Mouse (Mus musculus): ENCODE results near the gene Klhl33. TPM values are rescaled to one million over a fixed set of nuclear protein-coding genes. Genes with fewer than 3 reads are reported as not detected.
A peak's percentile ranks its signal among the peaks of the same experiment; 100 is the strongest.
"Not testable (repeated sequence)": the region's sequence is repeated elsewhere in the genome, so short reads cannot be mapped to it uniquely, and the experiment has no call there.

Gene Klhl33
- polyA plus RNA-seq, 1 experiment from 2014 or later: 0.08 TPM

- WGBS (ENCODE audit: insufficient replicate concordance): 9% methylated on average over 12 of the region's 12 CpGs
- Histone ChIP-seq H3K9me3 (replicated peaks; ENCODE audit: control insufficient read depth, low read length) (no peaks in the 10 kb centered on the region), H3K4me3 (ENCODE audit: low read depth, low read length) (peak overlapping the region; percentile 95), H3K4me1 (ENCODE audit: control insufficient read depth, low read depth, low read length) (peaks cover 23% of the 10 kb centered on the region), H3K27me3 (ENCODE audit: control insufficient read depth, insufficient read depth, low read depth, low read length) (no peaks in the 10 kb centered on the region), H3K4me2 (ENCODE audit: low read depth, low read length) (peak overlapping the region; percentile 88), H3K36me3 (ENCODE audit: control insufficient read depth, insufficient read depth) (peaks cover 27% of the 10 kb centered on the region), H3K9ac (ENCODE audit: low read depth, low read length) (peak overlapping the region; percentile 79), H3K27ac (ENCODE audit: low read length) (peak overlapping the region; percentile 96)
- no peak for ATAC-seq (ENCODE audit: low read depth)
Observed at GRCm38 (mm10) chr14:50931493-50932020, 34.2 kb upstream of the Klhl33 start.

DNA sequence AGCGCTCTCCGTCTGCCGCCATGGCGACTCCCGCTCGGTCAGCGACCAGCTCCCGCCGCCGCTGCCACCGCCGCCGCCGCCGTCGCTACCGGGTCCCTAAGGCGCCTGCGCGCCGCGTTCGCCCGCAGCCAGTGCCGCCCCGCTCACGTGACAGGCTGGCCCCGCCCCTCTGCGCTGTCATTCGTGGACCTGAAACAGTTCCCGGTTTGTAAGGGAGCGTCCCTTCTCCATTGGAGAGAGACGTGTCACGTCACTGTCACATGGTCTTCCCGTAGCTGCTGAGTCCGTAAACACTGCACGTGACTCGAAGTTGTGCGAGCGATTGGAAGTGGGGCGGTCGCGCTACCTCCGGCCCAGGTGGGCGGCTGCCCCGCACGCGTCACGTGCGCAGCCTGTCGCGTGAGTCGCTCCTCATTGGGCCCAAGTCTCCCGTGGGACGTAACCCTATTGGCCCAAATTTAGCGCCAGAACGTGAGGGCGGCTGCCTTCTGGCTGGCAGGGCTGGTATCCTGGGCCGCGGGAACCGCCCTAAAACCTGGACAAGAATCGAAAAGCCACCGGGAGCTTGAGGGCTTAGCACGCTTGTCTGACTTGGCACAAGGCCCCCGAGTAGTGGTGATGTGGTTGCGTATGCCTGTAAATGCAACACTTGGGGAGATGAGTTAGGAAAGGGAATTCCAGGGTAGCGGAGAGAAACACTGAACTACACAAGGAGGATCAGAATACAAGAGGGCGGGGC, 33.6 kb upstream of the Klhl33 start, which contains the start of the genes Pip4p1 and Pnp:
Gene Pip4p1 (minus strand): TSS at position 103 of the 739 bp plus-strand sequence.
Gene Pnp (plus strand): TSS at position 329 of the 739 bp plus-strand sequence.
- under 1% methylated on average over 67 of the region's 68 CpGs for WGBS (ENCODE audit: insufficient replicate concordance)
- H3K4me2 ChIP-seq (ENCODE audit: low read depth, low read length): peak within 1 kb of the TSS; percentile 88

DNA sequence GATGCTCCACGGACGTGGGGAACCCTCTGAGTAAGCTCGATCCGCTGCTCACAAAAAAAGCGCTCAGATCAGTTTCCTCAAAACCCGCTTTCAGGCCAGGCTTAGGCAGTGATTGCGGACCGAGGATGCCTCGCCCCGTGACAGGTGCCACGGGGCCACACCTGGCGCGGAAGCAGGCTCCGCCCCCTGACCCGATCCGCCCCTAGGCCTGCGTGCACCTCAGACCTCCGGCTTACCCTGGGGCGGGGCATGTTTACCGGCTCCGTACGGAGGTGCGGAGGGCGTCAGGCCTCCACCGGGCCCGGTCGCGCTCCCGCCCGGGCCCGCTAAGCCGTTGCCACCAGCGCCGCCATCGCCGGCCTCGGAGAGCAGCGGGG, 33.1 kb upstream of the Klhl33 start:
- Histone ChIP-seq H3K9ac (ENCODE audit: low read depth, low read length) (peak overlapping the region; percentile 97), H3K4me3 (ENCODE audit: low read depth, low read length) (peak overlapping the region; percentile 95), H3K36me3 (ENCODE audit: control insufficient read depth, insufficient read depth) (peaks cover 32% of the 10 kb centered on the region), H3K9me3 (replicated peaks; ENCODE audit: control insufficient read depth, low read length) (no peaks in the 10 kb centered on the region), H3K27me3 (ENCODE audit: control insufficient read depth, insufficient read depth, low read depth, low read length) (no peaks in the 10 kb centered on the region), H3K4me1 (ENCODE audit: control insufficient read depth, low read depth, low read length) (peaks cover 30% of the 10 kb centered on the region), H3K27ac (ENCODE audit: low read length) (peak overlapping the region; percentile 96), H3K4me2 (ENCODE audit: low read depth, low read length) (peak overlapping the region; percentile 85)
- WGBS (ENCODE audit: insufficient replicate concordance): 0% methylated on average over 32 of the region's 38 CpGs
- ATAC-seq (ENCODE audit: low read depth): peak; percentile 61

More for the DNA sequence above, 33.6 kb upstream of the Klhl33 start, which contains the start of the genes Pip4p1 and Pnp:
- Histone ChIP-seq H3K4me1 (ENCODE audit: control insufficient read depth, low read depth, low read length) (peaks cover 25% of the 10 kb centered on the region), H3K27ac (ENCODE audit: low read length) (peak within 1 kb of the TSS; percentile 96), H3K9ac (ENCODE audit: low read depth, low read length) (peak within 1 kb of the TSS; percentile 97), H3K36me3 (ENCODE audit: control insufficient read depth, insufficient read depth) (peaks cover 32% of the 10 kb centered on the region), H3K9me3 (replicated peaks; ENCODE audit: control insufficient read depth, low read length) (no peaks in the 10 kb centered on the region), H3K4me3 (ENCODE audit: low read depth, low read length) (peak within 1 kb of the TSS; percentile 95), H3K27me3 (ENCODE audit: control insufficient read depth, insufficient read depth, low read depth, low read length) (no peaks in the 10 kb centered on the region)
- peak; percentile 97 for ATAC-seq (ENCODE audit: low read depth)

GRCm38 (mm10) chr14:50929951-50930350, 32.6 kb upstream of the Klhl33 start:
- Histone ChIP-seq H3K4me2 (ENCODE audit: low read depth, low read length) (peak overlapping the region; percentile 85), H3K9me3 (replicated peaks; ENCODE audit: control insufficient read depth, low read length) (no peaks in the 10 kb centered on the region), H3K27ac (ENCODE audit: low read length) (peak overlapping the region; percentile 96), H3K4me1 (ENCODE audit: control insufficient read depth, low read depth, low read length) (peaks cover 34% of the 10 kb centered on the region), H3K36me3 (ENCODE audit: control insufficient read depth, insufficient read depth) (peaks cover 32% of the 10 kb centered on the region), H3K4me3 (ENCODE audit: low read depth, low read length) (peak overlapping the region; percentile 95), H3K27me3 (ENCODE audit: control insufficient read depth, insufficient read depth, low read depth, low read length) (no peaks in the 10 kb centered on the region), H3K9ac (ENCODE audit: low read depth, low read length) (peak overlapping the region; percentile 97)
- WGBS (ENCODE audit: insufficient replicate concordance): 9% methylated on average over 10 of the region's 10 CpGs
- no peak for ATAC-seq (ENCODE audit: low read depth)

DNA sequence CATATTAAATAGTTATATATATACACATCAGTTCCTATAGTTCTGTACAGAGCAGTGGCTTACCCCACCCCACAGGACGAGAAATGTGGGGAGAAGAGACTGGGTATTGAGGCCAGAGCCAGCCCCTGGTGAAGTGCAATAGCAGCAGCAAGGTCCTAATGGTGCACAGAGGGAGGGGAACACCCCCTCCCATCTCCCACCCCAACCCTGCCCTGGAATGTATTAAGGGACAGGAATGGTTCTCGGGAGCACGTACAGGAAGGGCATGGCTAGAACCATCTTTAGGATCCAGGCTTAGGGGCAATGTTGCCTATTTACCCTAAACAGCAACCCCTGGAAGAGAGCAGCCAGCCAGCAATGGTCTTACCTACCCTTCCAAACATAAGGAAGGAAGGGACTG, 30.1 kb upstream of the Klhl33 start:
- ATAC-seq (ENCODE audit: low read depth): no peak
- Histone ChIP-seq H3K36me3 (ENCODE audit: control insufficient read depth, insufficient read depth) (peaks cover 32% of the 10 kb centered on the region), H3K9me3 (replicated peaks; ENCODE audit: control insufficient read depth, low read length) (no peaks in the 10 kb centered on the region), H3K9ac (ENCODE audit: low read depth, low read length) (no peak overlapping the region), H3K4me1 (ENCODE audit: control insufficient read depth, low read depth, low read length) (peaks cover 41% of the 10 kb centered on the region), H3K27me3 (ENCODE audit: control insufficient read depth, insufficient read depth, low read depth, low read length) (no peaks in the 10 kb centered on the region), H3K27ac (ENCODE audit: low read length) (no peak overlapping the region), H3K4me3 (ENCODE audit: low read depth, low read length) (no peak overlapping the region), H3K4me2 (ENCODE audit: low read depth, low read length) (no peak overlapping the region)
- WGBS (ENCODE audit: insufficient replicate concordance): 78% methylated on average over 3 of the region's 3 CpGs

DNA sequence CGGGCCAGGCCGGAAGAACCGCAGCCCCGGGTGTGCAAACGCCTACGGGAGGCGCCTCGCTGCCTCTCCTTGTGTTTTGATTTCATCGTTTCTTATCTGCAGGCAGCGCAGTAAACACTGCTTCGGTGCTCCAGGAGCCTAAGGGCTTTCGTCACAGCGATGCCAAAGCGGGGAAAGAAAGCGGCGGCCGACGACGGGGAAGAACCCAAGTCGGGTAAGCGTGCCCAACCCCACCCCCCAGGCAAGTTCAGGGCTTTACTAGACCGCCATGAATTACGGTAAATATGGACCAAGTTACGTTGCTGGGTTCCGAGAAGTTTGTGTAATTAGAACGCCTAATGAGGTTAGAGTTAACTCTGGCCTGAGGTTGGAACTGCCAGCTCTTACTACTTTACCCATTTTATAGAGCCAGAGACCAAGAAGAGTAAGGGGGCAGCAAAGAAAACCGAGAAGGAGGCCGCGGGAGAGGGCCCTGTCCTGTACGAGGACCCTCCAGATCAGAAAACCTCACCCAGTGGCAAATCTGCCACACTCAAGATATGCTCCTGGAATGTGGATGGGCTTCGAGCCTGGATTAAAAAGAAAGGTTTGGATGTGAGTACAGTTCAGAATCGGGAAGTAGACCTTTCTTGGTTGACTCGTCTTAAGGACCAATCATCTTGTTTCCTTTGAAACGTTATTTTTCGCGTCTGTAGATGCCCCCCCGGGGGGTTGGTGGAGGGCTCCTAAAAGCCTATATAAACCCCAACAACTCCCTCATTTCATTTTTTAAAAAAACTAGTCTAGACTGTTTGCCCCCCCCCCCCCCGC, 28.0 kb upstream of the Klhl33 start:
- Histone ChIP-seq H3K9me3 (replicated peaks; ENCODE audit: control insufficient read depth, low read length) (no peaks in the 10 kb centered on the region), H3K9ac (ENCODE audit: low read depth, low read length) (peak overlapping the region; percentile 77), H3K4me2 (ENCODE audit: low read depth, low read length) (peak overlapping the region; percentile 94), H3K27me3 (ENCODE audit: control insufficient read depth, insufficient read depth, low read depth, low read length) (no peaks in the 10 kb centered on the region), H3K4me1 (ENCODE audit: control insufficient read depth, low read depth, low read length) (peaks cover 31% of the 10 kb centered on the region), H3K4me3 (ENCODE audit: low read depth, low read length) (peak overlapping the region; percentile 78), H3K36me3 (ENCODE audit: control insufficient read depth, insufficient read depth) (peaks cover 32% of the 10 kb centered on the region), H3K27ac (ENCODE audit: low read length) (peak overlapping the region; percentile 87)
- under 1% methylated on average over 38 of the region's 38 CpGs for WGBS (ENCODE audit: insufficient replicate concordance)
- peak; percentile 54 for ATAC-seq (ENCODE audit: low read depth)

DNA sequence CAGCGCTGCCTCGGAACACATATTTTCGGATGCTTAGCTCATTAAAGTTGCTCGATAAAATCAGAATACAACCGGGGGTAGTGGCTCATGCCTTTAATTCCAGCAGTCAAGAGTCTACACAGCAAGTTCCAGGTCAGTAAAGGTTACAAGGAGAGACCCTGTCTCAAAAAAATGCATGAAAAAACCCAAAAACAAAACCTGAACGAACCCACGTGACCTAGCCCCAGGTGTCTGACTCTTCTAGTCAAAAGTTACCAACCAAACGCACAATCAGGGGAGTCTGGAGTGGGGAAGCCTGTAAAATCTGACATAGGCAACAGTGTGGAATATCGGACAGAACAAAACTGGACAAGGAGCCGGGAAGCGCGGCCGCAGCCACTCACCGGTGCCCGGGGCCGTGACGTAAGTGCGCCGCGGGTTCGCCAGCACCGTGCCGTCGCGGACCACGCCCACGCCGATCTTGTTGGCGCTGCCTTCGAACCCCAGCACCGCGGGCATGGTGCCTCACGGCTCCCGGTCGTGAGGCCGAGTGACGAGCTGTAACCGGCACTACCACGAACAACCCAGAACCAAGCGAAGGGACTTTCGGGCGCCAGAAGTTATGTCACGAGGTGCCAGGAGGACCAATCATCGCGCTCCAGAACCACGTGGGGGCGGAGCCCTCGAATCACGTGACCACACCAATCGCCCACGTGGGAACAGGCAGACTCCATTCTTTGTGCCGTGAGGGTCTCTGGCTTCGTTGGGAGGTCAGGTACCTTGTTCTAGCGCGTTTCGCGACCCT, 27.2 kb upstream of the Klhl33 start, which contains the start of the genes Osgep and Apex1:
Gene Osgep (minus strand): TSS at position 613 of the 784 bp plus-strand sequence.
Gene Apex1 (plus strand): TSS at position 688 of the 784 bp plus-strand sequence.
- Histone ChIP-seq H3K9ac (ENCODE audit: low read depth, low read length) (peak within 1 kb of the TSS; percentile 77), H3K4me2 (ENCODE audit: low read depth, low read length) (peak within 1 kb of the TSS; percentile 94), H3K4me3 (ENCODE audit: low read depth, low read length) (peak within 1 kb of the TSS; percentile 78), H3K4me1 (ENCODE audit: control insufficient read depth, low read depth, low read length) (peaks cover 23% of the 10 kb centered on the region), H3K36me3 (ENCODE audit: control insufficient read depth, insufficient read depth) (peaks cover 32% of the 10 kb centered on the region), H3K27ac (ENCODE audit: low read length) (peak within 1 kb of the TSS; percentile 87), H3K9me3 (replicated peaks; ENCODE audit: control insufficient read depth, low read length) (no peaks in the 10 kb centered on the region), H3K27me3 (ENCODE audit: control insufficient read depth, insufficient read depth, low read depth, low read length) (no peaks in the 10 kb centered on the region)
- under 1% methylated on average over 57 of the region's 57 CpGs for WGBS (ENCODE audit: insufficient replicate concordance)
- ATAC-seq (ENCODE audit: low read depth): peak; percentile 92

- Histone ChIP-seq H3K27ac (ENCODE audit: low read length) (peak overlapping the region; percentile 87; the same call in 1 of the 2 replicates), H3K4me2 (ENCODE audit: low read depth, low read length) (peak overlapping the region; percentile 94), H3K36me3 (ENCODE audit: control insufficient read depth, insufficient read depth) (peaks cover 23% of the 10 kb centered on the region), H3K4me1 (ENCODE audit: control insufficient read depth, low read depth, low read length) (peaks cover 18% of the 10 kb centered on the region), H3K4me3 (ENCODE audit: low read depth, low read length) (peak overlapping the region; percentile 78), H3K9ac (ENCODE audit: low read depth, low read length) (peak overlapping the region; percentile 77)
- ATAC-seq (ENCODE audit: low read depth); H3K27me3 ChIP-seq (ENCODE audit: control insufficient read depth, insufficient read depth, low read depth, low read length); H3K9me3 ChIP-seq (replicated peaks; ENCODE audit: control insufficient read depth, low read length): not testable (repeated sequence)
- WGBS (ENCODE audit: insufficient replicate concordance): 83% methylated on average over 1 of the region's 1 CpGs
Observed at GRCm38 (mm10) chr14:50923437-50923836, 26.1 kb upstream of the Klhl33 start.
